Mouse (Mus musculus) frontal cortex, adult 2 months (tissue): Measurements from ENCODE around the gene Elavl3. TPM values are rescaled to one million over a fixed set of nuclear protein-coding genes. Genes with fewer than 3 reads are reported as not detected.
A peak's percentile ranks its signal among the peaks of the same experiment; 100 is the strongest.

Source experiments
- DNase-seq, 2 experiments: peaks; one replicate each; pipeline ENCODE4 v3.0.0; 2022; ENCODE audit warnings: low spot score in 1 of 2; ENCODE audit errors: extremely low spot score in 1 of 2
- polyA plus RNA-seq: library from polyadenylated mRNA; depleted of rRNA; stranded (reverse); fragments of >200 nt; gene quantifications from 2 replicates; pipeline ENCODE4 v1.2.3, GENCODE M21; 2012

The Elavl3 gene
- polyA plus RNA-seq, 1 experiment, result 155 TPM

GRCm38 (mm10) chr9:22012731-22013130 lies 39.1 kb downstream of the Elavl3 start:
- no peak for DNase-seq

- DNase-seq, result no peak
Observed at GRCm38 (mm10) chr9:22011055-22011454, 40.8 kb downstream of the Elavl3 start.

GRCm38 (mm10) chr9:22004546-22004945 lies 47.3 kb downstream of the Elavl3 start:
- DNase-seq, result no peak

- peak in 1 of 2 experiments; percentile 56 for DNase-seq
Observed at GRCm38 (mm10) chr9:22003163-22003554, 48.7 kb downstream of the Elavl3 start.

GRCm38 (mm10) chr9:22002194-22003162 lies 49.3 kb downstream of the Elavl3 start, which contains the start of the genes Ccdc151 and Prkcsh:
Ccdc151 (minus strand) TSS chr9:22002634.
Prkcsh (plus strand) TSS chr9:22002806.
- DNase-seq, result peak; percentile 99 to 100

GRCm38 (mm10) chr9:22001633-22002032 lies 50.2 kb downstream of the Elavl3 start:
- DNase-seq, result no peak

GRCm38 (mm10) chr9:22000296-22000695 lies 51.5 kb downstream of the Elavl3 start:
- no peak for DNase-seq

- DNase-seq, result no peak
Observed at GRCm38 (mm10) chr9:21996178-21996867, 55.5 kb downstream of the Elavl3 start.

- DNase-seq, result no peak
Observed at GRCm38 (mm10) chr9:21992227-21992626, 59.6 kb downstream of the Elavl3 start.

GRCm38 (mm10) chr9:21989230-21990110 lies 62.4 kb downstream of the Elavl3 start, which contains the start of gene Rgl3:
Rgl3 (minus strand) TSS chr9:21989446.
- no peak for DNase-seq

GRCm38 (mm10) chr9:21988421-21989101 lies 63.3 kb downstream of the Elavl3 start:
- DNase-seq, result no peak

- DNase-seq, result no peak
Observed at GRCm38 (mm10) chr9:21987592-21988342, 64.1 kb downstream of the Elavl3 start.

- no peak for DNase-seq
Observed at GRCm38 (mm10) chr9:21983911-21984310, 67.9 kb downstream of the Elavl3 start.

GRCm38 (mm10) chr9:21978398-21979128 lies 73.3 kb downstream of the Elavl3 start:
- no peak for DNase-seq

- no peak for DNase-seq
Observed at GRCm38 (mm10) chr9:21977972-21978371, 73.9 kb downstream of the Elavl3 start.

GRCm38 (mm10) chr9:21977331-21977730 lies 74.5 kb downstream of the Elavl3 start:
- no peak for DNase-seq

- DNase-seq, result no peak
Observed at GRCm38 (mm10) chr9:21976626-21977175, 75.1 kb downstream of the Elavl3 start.

GRCm38 (mm10) chr9:21969304-21969703 lies 82.5 kb downstream of the Elavl3 start:
- DNase-seq, result no peak
